Mouse (Mus musculus): Measurements from ENCODE around the gene Fbxw19. TPM values are rescaled to one million over a fixed set of nuclear protein-coding genes. Genes with fewer than 3 reads are reported as not detected.

The Fbxw19 gene
- not detected for total RNA-seq (2023)

GRCm38 (mm10) chr9:109495775-109496174 is at the start of gene Fbxw19:
Gene Fbxw19, minus strand, starts transcription at chr9:109495875.

GRCm38 (mm10) chr9:109449040-109449439 is 46.6 kb downstream of the Fbxw19 start, which contains the start of gene Fbxw16:
Gene Fbxw16, minus strand, starts transcription at chr9:109449140.

Other genes starting within 250 kb of the Fbxw19 start
- gene Fbxw14, start 208.2 kb downstream of the Fbxw19 start, total RNA-seq (2023), result not detected
- not detected for gene Fbxw28, start 156.2 kb downstream of the Fbxw19 start, total RNA-seq (2023)
- gene Fbxw22, start 91.6 kb downstream of the Fbxw19 start, total RNA-seq (2023), result not detected
- not detected for gene Fbxw16, start 46.7 kb downstream of the Fbxw19 start, total RNA-seq (2023)
- gene Fbxw15, start 72.4 kb upstream of the Fbxw19 start, total RNA-seq (2023), result not detected
- not detected for gene Fbxw24, start 130.2 kb upstream of the Fbxw19 start, total RNA-seq (2023)
- not detected for gene Fbxw25, start 168.8 kb upstream of the Fbxw19 start, total RNA-seq (2023)
- not detected for gene Fbxw18, start 206.8 kb upstream of the Fbxw19 start, total RNA-seq (2023)

Data from neutrophil, adult 83 days (primary cell).